Mouse (Mus musculus): ENCODE results near the gene Ptn. TPM values are rescaled to one million over a fixed set of nuclear protein-coding genes. Genes with fewer than 3 reads are reported as not detected.
A peak's percentile ranks its signal among the peaks of the same experiment; 100 is the strongest.

The Ptn gene
- polyA plus RNA-seq, 1 experiment from 2014 or later, result 545 TPM

- Histone ChIP-seq H3K27ac (peak overlapping the region; percentile 85), H3K36me3 (ENCODE audit: poor library complexity, severe bottlenecking) (peaks cover 14% of the 10 kb centered on the region), H3K4me1 (peaks cover 47% of the 10 kb centered on the region), H3K4me2 (peak overlapping the region; percentile 67), H3K27me3 (no peaks in the 10 kb centered on the region), H3K9ac (peak overlapping the region; percentile 89; the same call in 1 of the 2 replicates), H3K9me3 (replicated peaks) (no peaks in the 10 kb centered on the region), H3K4me3 (peak overlapping the region; percentile 68)
- WGBS, result 10% methylated on average over 5 of the region's 5 CpGs
- peak; percentile 37 for ATAC-seq
Observed at GRCm38 (mm10) chr6:36810448-36810847, 428 bp upstream of the Ptn start.

- peak overlapping the region; percentile 68 for H3K4me3 ChIP-seq
- H3K4me2 ChIP-seq, result peak overlapping the region; percentile 67
- no peaks in the 10 kb centered on the region for H3K27me3 ChIP-seq
- H3K4me1 ChIP-seq, result peaks cover 48% of the 10 kb centered on the region
- peak overlapping the region; percentile 89 for H3K9ac ChIP-seq
- peak; percentile 70 for ATAC-seq
- H3K9me3 ChIP-seq (replicated peaks), result no peaks in the 10 kb centered on the region
- WGBS, result 0% methylated on average over 7 of the region's 7 CpGs
- H3K27ac ChIP-seq, result peak overlapping the region; percentile 85
- H3K36me3 ChIP-seq (ENCODE audit: poor library complexity, severe bottlenecking), result peaks cover 19% of the 10 kb centered on the region
Observed at GRCm38 (mm10) chr6:36809311-36809726, 701 bp downstream of the Ptn start.

GRCm38 (mm10) chr6:36808306-36809058 lies 1.5 kb downstream of the Ptn start:
- peaks cover 48% of the 10 kb centered on the region for H3K4me1 ChIP-seq
- peaks cover 24% of the 10 kb centered on the region for H3K36me3 ChIP-seq (ENCODE audit: poor library complexity, severe bottlenecking)
- H3K4me3 ChIP-seq, result peak overlapping the region; percentile 68
- WGBS, result 15% methylated on average over 7 of the region's 7 CpGs
- no peak for ATAC-seq
- H3K4me2 ChIP-seq, result peak overlapping the region; percentile 67
- no peaks in the 10 kb centered on the region for H3K27me3 ChIP-seq
- peak overlapping the region; percentile 89 for H3K9ac ChIP-seq
- H3K27ac ChIP-seq, result no peak overlapping the region
- no peaks in the 10 kb centered on the region for H3K9me3 ChIP-seq (replicated peaks)

GRCm38 (mm10) chr6:36806906-36807305 lies 3.1 kb downstream of the Ptn start:
- peaks cover 27% of the 10 kb centered on the region for H3K36me3 ChIP-seq (ENCODE audit: poor library complexity, severe bottlenecking)
- peaks cover 48% of the 10 kb centered on the region for H3K4me1 ChIP-seq
- H3K4me3 ChIP-seq, result peak overlapping the region; percentile 0; the same call in 1 of the 2 replicates
- no peaks in the 10 kb centered on the region for H3K9me3 ChIP-seq (replicated peaks)
- no peak for ATAC-seq
- no peak overlapping the region for H3K9ac ChIP-seq
- no peak overlapping the region for H3K27ac ChIP-seq
- WGBS, result 89% methylated on average over 6 of the region's 6 CpGs
- H3K4me2 ChIP-seq, result peak overlapping the region; percentile 31
- H3K27me3 ChIP-seq, result no peaks in the 10 kb centered on the region

GRCm38 (mm10) chr6:36800309-36800946 lies 9.6 kb downstream of the Ptn start:
- H3K27me3 ChIP-seq, result no peaks in the 10 kb centered on the region
- ATAC-seq, result no peak
- no peak overlapping the region for H3K4me3 ChIP-seq
- no peak overlapping the region for H3K9ac ChIP-seq
- H3K4me2 ChIP-seq, result no peak overlapping the region
- WGBS, result 84% methylated on average over 5 of the region's 5 CpGs
- H3K4me1 ChIP-seq, result peaks cover 14% of the 10 kb centered on the region
- no peak overlapping the region for H3K27ac ChIP-seq
- peaks cover 13% of the 10 kb centered on the region for H3K36me3 ChIP-seq (ENCODE audit: poor library complexity, severe bottlenecking)
- H3K9me3 ChIP-seq (replicated peaks), result no peaks in the 10 kb centered on the region

GRCm38 (mm10) chr6:36797066-36797655 lies 12.9 kb downstream of the Ptn start:
- 14% methylated on average over 3 of the region's 3 CpGs for WGBS
- Histone ChIP-seq H3K4me3 (no peak overlapping the region), H3K27me3 (no peaks in the 10 kb centered on the region), H3K9ac (no peak overlapping the region), H3K27ac (no peak overlapping the region; the same call in 1 of the 2 replicates), H3K4me2 (no peak overlapping the region), H3K36me3 (ENCODE audit: poor library complexity, severe bottlenecking) (no peaks in the 10 kb centered on the region; the same call in 1 of the 2 replicates), H3K9me3 (replicated peaks) (no peaks in the 10 kb centered on the region), H3K4me1 (peaks cover 22% of the 10 kb centered on the region)
- ATAC-seq, result peak; percentile 63; the same call in 1 of the 2 replicates

- WGBS, result 82% methylated on average over 4 of the region's 4 CpGs
- no peak for ATAC-seq
- no peaks in the 10 kb centered on the region for H3K9me3 ChIP-seq (replicated peaks)
Observed at GRCm38 (mm10) chr6:36794535-36794934, 15.5 kb downstream of the Ptn start.

GRCm38 (mm10) chr6:36793775-36794174 lies 16.2 kb downstream of the Ptn start:
- Histone ChIP-seq H3K4me1 (peaks cover 31% of the 10 kb centered on the region), H3K4me3 (no peak overlapping the region), H3K4me2 (no peak overlapping the region), H3K27me3 (no peaks in the 10 kb centered on the region), H3K27ac (no peak overlapping the region), H3K9me3 (replicated peaks) (no peaks in the 10 kb centered on the region), H3K9ac (no peak overlapping the region), H3K36me3 (ENCODE audit: poor library complexity, severe bottlenecking) (no peaks in the 10 kb centered on the region)
- ATAC-seq, result no peak
- 78% methylated on average over 5 of the region's 5 CpGs for WGBS

More at GRCm38 (mm10) chr6:36794535-36794934, 15.5 kb downstream of the Ptn start:
- H3K4me2 ChIP-seq, result no peak overlapping the region
- no peak overlapping the region for H3K27ac ChIP-seq
- no peak overlapping the region for H3K9ac ChIP-seq
- peaks cover 25% of the 10 kb centered on the region for H3K4me1 ChIP-seq
- H3K27me3 ChIP-seq, result no peaks in the 10 kb centered on the region
- H3K36me3 ChIP-seq (ENCODE audit: poor library complexity, severe bottlenecking), result no peaks in the 10 kb centered on the region
- no peak overlapping the region for H3K4me3 ChIP-seq

GRCm38 (mm10) chr6:36789261-36789660 lies 20.8 kb downstream of the Ptn start:
- H3K36me3 ChIP-seq (ENCODE audit: poor library complexity, severe bottlenecking), result no peaks in the 10 kb centered on the region
- no peak overlapping the region for H3K27ac ChIP-seq
- 42% methylated on average over 4 of the region's 4 CpGs for WGBS
- no peaks in the 10 kb centered on the region for H3K9me3 ChIP-seq (replicated peaks)
- no peak overlapping the region for H3K4me2 ChIP-seq
- no peaks in the 10 kb centered on the region for H3K27me3 ChIP-seq
- no peak overlapping the region for H3K4me3 ChIP-seq
- no peak overlapping the region for H3K9ac ChIP-seq
- peaks cover 55% of the 10 kb centered on the region for H3K4me1 ChIP-seq
- ATAC-seq, result no peak

- H3K4me1 ChIP-seq, result peaks cover 53% of the 10 kb centered on the region
- H3K9me3 ChIP-seq (replicated peaks), result no peaks in the 10 kb centered on the region
- H3K36me3 ChIP-seq (ENCODE audit: poor library complexity, severe bottlenecking), result no peaks in the 10 kb centered on the region
- peak overlapping the region; percentile 34 for H3K4me2 ChIP-seq
- 12% methylated on average over 12 of the region's 12 CpGs for WGBS
- no peaks in the 10 kb centered on the region for H3K27me3 ChIP-seq
- H3K4me3 ChIP-seq, result no peak overlapping the region
- peak; percentile 81 for ATAC-seq
- H3K9ac ChIP-seq, result no peak overlapping the region
- peak overlapping the region; percentile 60 for H3K27ac ChIP-seq
Observed at GRCm38 (mm10) chr6:36788576-36789191, 21.3 kb downstream of the Ptn start.

GRCm38 (mm10) chr6:36784682-36785208 lies 25.3 kb downstream of the Ptn start:
- Histone ChIP-seq H3K36me3 (ENCODE audit: poor library complexity, severe bottlenecking) (peaks cover 14% of the 10 kb centered on the region; the same call in 1 of the 2 replicates), H3K4me3 (no peak overlapping the region), H3K9me3 (replicated peaks) (no peaks in the 10 kb centered on the region), H3K9ac (peak overlapping the region; percentile 30; the same call in 1 of the 2 replicates), H3K4me2 (peak overlapping the region; percentile 24; the same call in 1 of the 2 replicates), H3K4me1 (peaks cover 58% of the 10 kb centered on the region), H3K27me3 (no peaks in the 10 kb centered on the region), H3K27ac (peak overlapping the region; percentile 84)
- ATAC-seq, result peak; percentile 50
- WGBS, result 13% methylated on average over 3 of the region's 3 CpGs

Data from forebrain, embryonic 13.5 days (tissue).